Mouse (Mus musculus): ENCODE measurements around the gene Tmbim7. TPM values are rescaled to one million over a fixed set of nuclear protein-coding genes. Genes with fewer than 3 reads are reported as not detected.

Tmbim7 gene
- polyA plus RNA-seq, 1 experiment from 2014 or later = not detected

GRCm38 (mm10) chr5:3725491-3725890, 74.5 kb downstream of the Tmbim7 start:
- 69% methylated on average over 1 of the region's 1 CpGs for WGBS

GRCm38 (mm10) chr5:3728820-3729219, 77.8 kb downstream of the Tmbim7 start:
- Histone ChIP-seq H3K4me3 (ENCODE audit: low read length) (no peak overlapping the region), H3K27ac (ENCODE audit: low read length) (no peak overlapping the region), H3K9me3 (replicated peaks; ENCODE audit: control insufficient read depth, low read length) (no peaks in the 10 kb centered on the region), H3K36me3 (ENCODE audit: control insufficient read depth, insufficient read depth) (peaks cover 4% of the 10 kb centered on the region; the same call in 1 of the 2 replicates), H3K4me1 (ENCODE audit: control insufficient read depth, insufficient read depth, low read length) (no peaks in the 10 kb centered on the region), H3K4me2 (ENCODE audit: low read depth, low read length) (no peak overlapping the region), H3K9ac (ENCODE audit: low read length) (no peak overlapping the region), H3K27me3 (ENCODE audit: control insufficient read depth, insufficient read depth, low read length) (no peaks in the 10 kb centered on the region)
- no peak for ATAC-seq (replicated peaks; ENCODE audit: extremely low read depth, insufficient read depth, low FRiP score)
- 61% methylated on average over 5 of the region's 5 CpGs for WGBS

More at GRCm38 (mm10) chr5:3725491-3725890, 74.5 kb downstream of the Tmbim7 start:
- Histone ChIP-seq H3K9me3 (replicated peaks; ENCODE audit: control insufficient read depth, low read length) (no peaks in the 10 kb centered on the region), H3K36me3 (ENCODE audit: control insufficient read depth, insufficient read depth) (peaks cover 4% of the 10 kb centered on the region; the same call in 1 of the 2 replicates), H3K27ac (ENCODE audit: low read length) (no peak overlapping the region), H3K9ac (ENCODE audit: low read length) (no peak overlapping the region), H3K4me3 (ENCODE audit: low read length) (no peak overlapping the region), H3K4me2 (ENCODE audit: low read depth, low read length) (no peak overlapping the region), H3K4me1 (ENCODE audit: control insufficient read depth, insufficient read depth, low read length) (peaks cover 4% of the 10 kb centered on the region), H3K27me3 (ENCODE audit: control insufficient read depth, insufficient read depth, low read length) (no peaks in the 10 kb centered on the region)
- no peak for ATAC-seq (replicated peaks; ENCODE audit: extremely low read depth, insufficient read depth, low FRiP score)

Small RNA genes within 50 kb of the gene (microRNA-seq; reads per million reads assigned to microRNA genes)
- gene Gm22926 = not detected
- not detected for gene Gm26238

Other genes starting within 250 kb of the Tmbim7 start
- gene Fam133b, start 107.3 kb upstream of the Tmbim7 start, polyA plus RNA-seq (2015; fragmentation: Nextera tagmentation; extraction: Ambion mirVana) = 15.2 TPM in 2 replicates
- 2.1 and 2.3 TPM in 2 replicates for gene 1700109H08Rik, start 79.6 kb upstream of the Tmbim7 start, polyA plus RNA-seq (2015; fragmentation: Nextera tagmentation; extraction: Ambion mirVana)
- 11.1 and 11.4 TPM in 2 replicates for gene Pex1, start 55.1 kb upstream of the Tmbim7 start, polyA plus RNA-seq (2015; fragmentation: Nextera tagmentation; extraction: Ambion mirVana)
- 8.1 and 10.9 TPM in 2 replicates for gene Rbm48, start 54.6 kb upstream of the Tmbim7 start, polyA plus RNA-seq (2015; fragmentation: Nextera tagmentation; extraction: Ambion mirVana)
- 56.9 and 58.3 TPM in 2 replicates for gene Gatad1, start 6.0 kb downstream of the Tmbim7 start, polyA plus RNA-seq (2015; fragmentation: Nextera tagmentation; extraction: Ambion mirVana)
- 4.6 and 5.9 TPM in 2 replicates for gene Ankib1, start 151.7 kb downstream of the Tmbim7 start, polyA plus RNA-seq (2015; fragmentation: Nextera tagmentation; extraction: Ambion mirVana)
- gene Krit1, start 152.0 kb downstream of the Tmbim7 start, polyA plus RNA-seq (2015; fragmentation: Nextera tagmentation; extraction: Ambion mirVana) = 35.1 and 39.2 TPM in 2 replicates
- gene Lrrd1, start 194.0 kb downstream of the Tmbim7 start, polyA plus RNA-seq (2015; fragmentation: Nextera tagmentation; extraction: Ambion mirVana) = 0.16 and 0.28 TPM in 2 replicates
- 6.0 and 6.3 TPM in 2 replicates for gene Mterf1a, start 242.8 kb downstream of the Tmbim7 start, polyA plus RNA-seq (2015; fragmentation: Nextera tagmentation; extraction: Ambion mirVana)

Data from heart, embryonic 16.5 days (tissue).